Mouse (Mus musculus) heart, embryonic 11.5 days (tissue): ENCODE data around the gene Nt5m. TPM values are rescaled to one million over a fixed set of nuclear protein-coding genes. Genes with fewer than 3 reads are reported as not detected.

ENCODE experiments used
- ATAC-seq: fragments of 200-750 bp; cut with Nextera tagmentation; replicated peaks from 2 replicates; pipeline ENCODE4 v1.8.0; 2017; ENCODE audit warnings: moderate library complexity; ENCODE audit not compliant: insufficient number of reproducible peaks, low FRiP score, low TSS enrichment
- H3K27ac ChIP-seq: fragments of 300-500 bp; sonication (generic); 2 replicates; pipeline ENCODE4 v1.5.1; 2014; ENCODE audit warnings: mild to moderate bottlenecking, low read depth, low read length
- H3K27me3 ChIP-seq: fragments of 300-500 bp; sonication (generic); 2 replicates; pipeline ENCODE4 v1.6.1; 2014; ENCODE audit warnings: mild to moderate bottlenecking, low read length, mixed read lengths; ENCODE audit not compliant: control insufficient read depth, insufficient read depth
- H3K36me3 ChIP-seq: fragments of 300-500 bp; sonication (generic); 2 replicates; pipeline ENCODE4 v1.6.1; 2014; ENCODE audit warnings: mild to moderate bottlenecking, low read length, moderate library complexity, mixed read lengths; ENCODE audit not compliant: control insufficient read depth, insufficient read depth
- H3K4me1 ChIP-seq: fragments of 300-500 bp; sonication (generic); 2 replicates; pipeline ENCODE4 v1.6.1; 2014; ENCODE audit warnings: low read length; ENCODE audit not compliant: control insufficient read depth, insufficient read depth
- H3K4me2 ChIP-seq: fragments of 300-500 bp; sonication (generic); 2 replicates; pipeline ENCODE4 v1.6.1; 2014; ENCODE audit warnings: mild to moderate bottlenecking, moderate library complexity
- H3K4me3 ChIP-seq: fragments of 300-500 bp; sonication (generic); 2 replicates; pipeline ENCODE4 v1.5.1; 2014; ENCODE audit warnings: low read depth, low read length
- H3K9ac ChIP-seq: fragments of 300-500 bp; sonication (generic); 2 replicates; pipeline ENCODE4 v1.6.1; 2014; ENCODE audit warnings: mild to moderate bottlenecking, low read depth, low read length, moderate library complexity
- H3K9me3 ChIP-seq: fragments of 300-500 bp; sonication (generic); replicated peaks from 2 replicates; pipeline ENCODE4 v1.6.1; 2016; ENCODE audit warnings: low read length; ENCODE audit not compliant: control insufficient read depth
- WGBS: fragments of 180-500 bp; shearing (Covaris S2); extraction: QIAGEN DNeasy Blood & Tissue Kit; methylation state at CpG from one replicate; pipeline ENCODE4 v1.1.7; 2014; ENCODE audit not compliant: insufficient replicate concordance; 5-methylcytosine and 5-hydroxymethylcytosine counted together
- polyA plus RNA-seq: library from polyadenylated mRNA; unstranded; fragments of >200 nt; fragmentation: Nextera tagmentation; extraction: Ambion mirVana; gene quantifications from 2 replicates; pipeline ENCODE4 v1.2.1, GENCODE M21; 2014

The Nt5m gene
- polyA plus RNA-seq, 1 experiment from 2014 or later: 31.7 TPM

DNA sequence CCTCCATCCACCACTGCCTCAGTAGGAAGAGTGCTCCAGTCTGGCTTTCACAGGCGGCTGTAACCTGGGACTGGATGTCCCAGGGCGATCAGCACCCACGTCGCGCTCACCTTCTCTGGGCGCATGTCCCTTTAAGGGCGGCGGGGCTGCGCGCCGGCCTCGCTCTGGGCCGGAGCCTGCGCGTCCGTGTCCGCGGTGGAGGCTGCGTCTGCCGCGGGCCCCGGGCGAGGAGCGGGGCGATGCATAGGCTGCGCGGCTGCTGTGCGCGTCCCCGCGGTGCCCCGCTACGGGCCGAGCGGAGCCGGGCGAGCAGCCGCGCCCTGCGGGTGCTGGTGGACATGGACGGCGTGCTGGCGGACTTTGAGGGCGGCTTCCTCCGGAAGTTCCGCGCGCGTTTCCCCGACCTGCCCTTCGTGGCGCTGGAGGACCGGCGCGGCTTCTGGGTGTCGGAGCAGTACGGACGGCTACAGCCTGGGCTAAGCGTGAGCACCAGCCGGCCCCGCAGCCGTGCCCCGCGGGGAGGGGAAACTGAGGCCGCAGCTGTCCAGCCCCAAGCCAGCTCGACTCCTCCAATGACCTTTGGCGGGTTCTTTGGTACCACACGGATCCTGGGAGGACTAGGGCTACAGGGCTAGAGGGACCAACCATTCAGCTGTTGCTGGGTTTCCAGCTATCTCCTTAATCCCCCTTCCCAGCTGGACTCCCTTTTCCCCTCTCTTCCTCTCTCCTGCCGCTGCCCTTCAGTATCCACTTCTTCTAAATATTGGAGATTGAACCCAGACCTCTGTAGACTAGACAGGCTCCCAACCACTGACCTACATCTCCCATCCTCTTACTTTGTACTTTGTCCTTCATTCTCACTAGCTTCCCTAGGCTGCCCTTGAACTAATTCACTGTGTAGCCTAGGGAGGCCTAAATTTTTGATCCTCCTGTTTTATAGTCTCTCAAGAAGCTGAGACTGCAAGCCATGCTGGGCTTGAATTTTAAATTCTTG lies 8.9 kb downstream of the Nt5m start:
- H3K4me2 ChIP-seq: peak overlapping the region; percentile 82
- H3K9me3 ChIP-seq: no peaks in the 10 kb centered on the region
- peak overlapping the region; percentile 93 for H3K9ac ChIP-seq
- peaks cover 6% of the 10 kb centered on the region; the same call in 1 of the 2 replicates for H3K4me1 ChIP-seq
- H3K4me3 ChIP-seq: peak overlapping the region; percentile 83
- no peaks in the 10 kb centered on the region for H3K27me3 ChIP-seq
- WGBS: 0% methylated on average over 69 of the region's 69 CpGs
- no peaks in the 10 kb centered on the region for H3K36me3 ChIP-seq
- peak overlapping the region; percentile 91 for H3K27ac ChIP-seq
- ATAC-seq: peak; percentile 78

DNA sequence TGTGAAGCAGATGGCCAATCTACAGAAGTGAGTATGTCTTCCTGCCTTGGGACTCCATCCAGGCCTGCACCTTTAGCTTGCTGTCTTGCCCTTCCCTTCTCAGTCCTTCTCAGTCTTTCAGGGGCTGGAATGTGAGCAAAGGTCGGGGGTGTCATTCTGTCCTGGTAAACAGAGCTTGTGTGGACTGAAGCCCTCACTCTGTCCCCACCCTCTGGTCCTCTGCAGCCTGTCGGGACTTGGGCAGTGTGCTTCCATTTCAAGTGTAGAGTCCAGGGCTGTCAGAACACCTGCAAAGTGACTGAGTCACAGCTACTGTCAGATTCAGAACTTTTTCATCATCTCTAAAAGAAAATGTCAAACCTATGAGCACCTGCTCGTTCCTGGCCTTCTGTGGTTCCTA lies 13.6 kb downstream of the Nt5m start:
- Histone ChIP-seq H3K27me3 (no peaks in the 10 kb centered on the region), H3K27ac (no peak overlapping the region), H3K4me3 (no peak overlapping the region), H3K9me3 (no peaks in the 10 kb centered on the region), H3K4me1 (peaks cover 6% of the 10 kb centered on the region; the same call in 1 of the 2 replicates), H3K9ac (no peak overlapping the region), H3K36me3 (no peaks in the 10 kb centered on the region), H3K4me2 (no peak overlapping the region)
- ATAC-seq: no peak
- WGBS: 62% methylated on average over 3 of the region's 3 CpGs

DNA sequence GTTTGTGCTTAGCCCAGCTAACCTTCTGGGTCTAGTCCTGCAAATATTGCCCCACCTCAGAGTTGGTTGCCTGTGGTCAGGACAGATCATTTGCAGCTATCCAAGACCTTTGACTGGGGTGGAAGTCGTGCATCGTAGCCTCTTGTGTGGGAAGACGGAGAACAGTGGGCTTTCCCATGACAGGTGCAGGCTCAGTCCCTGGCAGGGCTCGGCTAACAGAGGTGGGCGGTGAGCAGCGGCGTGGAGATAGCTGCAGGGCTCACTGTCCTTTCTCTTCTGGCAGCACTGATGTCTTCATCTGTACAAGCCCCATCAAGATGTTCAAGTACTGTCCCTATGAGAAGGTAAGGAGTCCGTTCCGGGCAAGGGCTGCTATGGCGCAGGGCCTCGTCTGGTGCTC lies 21.2 kb downstream of the Nt5m start:
- H3K36me3 ChIP-seq: no peaks in the 10 kb centered on the region
- H3K4me1 ChIP-seq: no peaks in the 10 kb centered on the region
- H3K9ac ChIP-seq: no peak overlapping the region
- H3K4me2 ChIP-seq: no peak overlapping the region
- H3K4me3 ChIP-seq: no peak overlapping the region
- WGBS: 87% methylated on average over 11 of the region's 11 CpGs
- H3K27me3 ChIP-seq: no peaks in the 10 kb centered on the region
- no peak for ATAC-seq
- no peaks in the 10 kb centered on the region for H3K9me3 ChIP-seq
- no peak overlapping the region for H3K27ac ChIP-seq

DNA sequence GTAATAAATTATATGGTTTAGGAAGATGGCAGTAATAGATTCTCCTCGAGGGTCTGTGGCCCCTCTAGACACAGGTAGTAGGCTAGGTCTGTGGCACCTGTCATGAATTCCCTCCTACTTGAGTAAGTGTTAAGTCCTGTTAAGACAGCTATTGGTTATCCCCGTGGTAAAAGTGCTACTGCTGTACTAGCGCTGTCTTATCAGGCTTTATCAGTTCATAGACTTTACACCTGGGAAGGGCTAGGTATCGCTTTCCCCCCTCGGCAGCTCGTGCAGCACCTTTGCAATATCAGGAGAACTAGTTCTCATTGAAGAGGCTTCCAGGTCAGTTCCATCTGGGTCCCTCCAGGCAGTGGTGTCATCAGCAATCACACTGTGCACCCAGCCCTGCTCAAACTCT lies 25.1 kb downstream of the Nt5m start:
- Histone ChIP-seq H3K27me3 (no peaks in the 10 kb centered on the region), H3K27ac (no peak overlapping the region), H3K4me1 (no peaks in the 10 kb centered on the region), H3K4me3 (no peak overlapping the region), H3K36me3 (no peaks in the 10 kb centered on the region), H3K9ac (no peak overlapping the region), H3K4me2 (no peak overlapping the region), H3K9me3 (no peaks in the 10 kb centered on the region)
- no peak for ATAC-seq
- WGBS: 79% methylated on average over 6 of the region's 6 CpGs

DNA sequence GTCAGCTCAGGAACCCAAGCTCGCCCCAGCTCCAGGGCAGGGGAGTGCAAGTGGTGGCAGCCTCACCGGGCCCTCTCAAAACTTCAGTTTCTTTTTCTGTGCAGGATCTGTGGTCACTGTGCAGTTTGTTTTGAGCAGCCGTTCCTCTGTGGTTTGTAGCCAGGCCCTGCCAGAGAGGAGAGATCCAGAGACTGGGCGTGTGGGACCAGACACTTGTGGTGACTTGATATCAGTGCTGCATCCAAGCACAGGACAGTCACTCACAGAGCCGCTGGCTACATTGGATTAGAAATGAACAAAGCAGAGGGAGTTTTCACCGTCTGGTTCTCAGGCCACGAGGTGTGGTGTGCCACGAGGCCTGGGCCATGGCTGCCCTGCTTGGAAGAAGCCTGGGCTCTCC lies 32.9 kb downstream of the Nt5m start:
- Histone ChIP-seq H3K4me2 (no peak overlapping the region), H3K27me3 (no peaks in the 10 kb centered on the region), H3K27ac (no peak overlapping the region), H3K4me1 (no peaks in the 10 kb centered on the region), H3K36me3 (peaks cover 9% of the 10 kb centered on the region), H3K9ac (no peak overlapping the region), H3K4me3 (no peak overlapping the region), H3K9me3 (no peaks in the 10 kb centered on the region)
- ATAC-seq: no peak
- WGBS: 77% methylated on average over 8 of the region's 8 CpGs

DNA sequence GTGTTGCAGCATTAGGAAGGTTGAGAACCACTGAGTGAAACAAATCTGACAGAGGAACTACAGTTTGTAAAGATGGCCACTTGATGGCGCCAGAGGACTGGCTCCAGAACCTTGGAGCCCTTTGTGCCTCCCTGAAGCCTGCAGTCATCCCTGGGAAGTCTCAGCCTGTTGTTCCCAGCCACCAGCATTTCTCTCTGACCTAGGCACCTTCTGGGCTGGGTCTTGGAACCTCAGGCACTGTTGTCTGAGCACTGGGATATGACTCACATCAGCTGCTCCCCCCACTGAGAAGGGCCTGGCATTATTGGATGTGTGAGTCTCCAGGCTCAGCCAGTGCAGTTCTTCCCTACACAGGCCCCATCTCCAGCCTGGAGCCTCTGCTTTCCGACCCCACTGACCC lies 40.8 kb downstream of the Nt5m start:
- Histone ChIP-seq H3K27ac (no peak overlapping the region), H3K4me1 (peaks cover 8% of the 10 kb centered on the region), H3K4me3 (no peak overlapping the region), H3K9ac (peak overlapping the region; percentile 43; the same call in 1 of the 2 replicates), H3K9me3 (no peaks in the 10 kb centered on the region), H3K36me3 (peaks cover 9% of the 10 kb centered on the region), H3K4me2 (no peak overlapping the region), H3K27me3 (no peaks in the 10 kb centered on the region)
- ATAC-seq: no peak
- WGBS: 21% methylated on average over 2 of the region's 2 CpGs

DNA sequence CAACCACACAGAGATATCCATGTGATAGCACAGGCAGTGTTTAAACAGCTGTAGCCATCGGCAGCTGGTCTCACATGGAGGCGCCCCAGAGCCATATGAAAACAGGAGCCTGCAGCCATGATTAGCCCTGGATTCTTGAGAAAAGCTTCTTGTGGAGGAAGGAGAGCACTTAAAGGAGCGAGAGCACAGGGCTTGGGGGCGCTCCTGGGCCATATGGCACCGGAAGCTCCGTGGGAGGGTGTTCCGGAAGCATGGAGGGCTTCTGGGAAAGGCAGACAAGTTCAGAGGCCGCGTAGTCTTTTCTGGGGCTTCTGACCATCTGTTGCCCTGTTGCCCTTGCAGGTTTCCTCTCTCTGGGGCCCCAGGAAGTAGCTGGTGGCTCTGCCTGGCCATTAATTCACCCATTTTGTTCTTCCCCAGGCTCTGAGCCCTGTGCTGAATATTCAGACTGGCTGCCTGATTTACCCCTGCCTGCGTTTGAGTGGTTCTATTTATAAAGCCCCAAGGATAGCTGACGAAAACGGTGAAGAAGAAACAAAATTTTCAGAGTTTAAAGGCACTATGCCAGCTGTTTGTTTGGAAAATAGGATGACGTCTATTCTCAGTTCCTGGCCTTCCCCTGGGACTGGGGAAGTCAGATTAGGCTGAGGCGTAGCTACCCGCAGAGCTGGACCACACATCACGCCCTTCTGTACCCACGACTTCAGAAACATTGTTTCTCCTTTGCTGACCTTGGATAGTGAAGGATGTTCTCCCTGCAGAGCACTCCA lies 46.2 kb downstream of the Nt5m start:
- Histone ChIP-seq H3K36me3 (no peaks in the 10 kb centered on the region), H3K9ac (peak overlapping the region; percentile 64), H3K27me3 (no peaks in the 10 kb centered on the region), H3K4me3 (no peak overlapping the region), H3K4me2 (peak overlapping the region; percentile 2), H3K4me1 (peaks cover 13% of the 10 kb centered on the region), H3K9me3 (no peaks in the 10 kb centered on the region), H3K27ac (peak overlapping the region; percentile 68)
- 41% methylated on average over 17 of the region's 17 CpGs for WGBS
- ATAC-seq: no peak

DNA sequence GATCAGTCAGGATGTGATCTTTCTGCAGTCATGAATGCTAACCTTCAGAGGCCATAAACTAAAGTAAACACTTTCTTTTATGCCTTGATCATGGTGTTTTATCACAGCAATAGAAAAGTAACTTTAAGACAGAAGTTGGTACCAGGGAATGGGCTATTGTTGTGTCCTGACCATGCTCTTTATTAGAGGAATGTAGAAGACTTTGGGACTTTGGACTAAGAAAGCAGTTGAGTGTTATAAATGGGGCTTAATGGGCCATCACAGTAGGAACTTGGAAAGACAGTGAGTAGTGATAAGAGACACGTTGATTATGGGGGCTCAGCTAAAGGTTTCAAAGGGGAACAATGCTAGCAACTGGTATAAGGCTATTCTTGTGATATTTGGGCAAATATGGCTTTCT lies 47.7 kb downstream of the Nt5m start:
- H3K4me1 ChIP-seq: peaks cover 10% of the 10 kb centered on the region
- H3K36me3 ChIP-seq: no peaks in the 10 kb centered on the region
- H3K9ac ChIP-seq: no peak overlapping the region
- no peaks in the 10 kb centered on the region for H3K27me3 ChIP-seq
- 79% methylated on average over 1 of the region's 1 CpGs for WGBS
- no peaks in the 10 kb centered on the region for H3K9me3 ChIP-seq
- ATAC-seq: no peak
- H3K4me2 ChIP-seq: no peak overlapping the region
- H3K4me3 ChIP-seq: no peak overlapping the region
- no peak overlapping the region for H3K27ac ChIP-seq
